Mouse (Mus musculus): Measurements from ENCODE around the gene Arid2.
"Not testable (repeated sequence)": the region's sequence is repeated elsewhere in the genome, so short reads cannot be mapped to it uniquely, and the experiment has no call there.

Gene Arid2

GRCm38 (mm10) chr15:96441480-96441879 lies 154.2 kb downstream of the Arid2 start:
- DNase-seq: not testable (repeated sequence)

- DNase-seq: no peak
Observed at GRCm38 (mm10) chr15:96446785-96447184, 159.5 kb downstream of the Arid2 start.

GRCm38 (mm10) chr15:96448656-96449299 lies 161.5 kb downstream of the Arid2 start:
- DNase-seq: no peak

GRCm38 (mm10) chr15:96453346-96453745 lies 166.0 kb downstream of the Arid2 start:
- DNase-seq: no peak

All from cerebellum, adult 11-12 months (tissue).